Mouse (Mus musculus) neural tube, embryonic 13.5 days (tissue): Measurements from ENCODE around the gene Gcnt2. TPM values are rescaled to one million over a fixed set of nuclear protein-coding genes. Genes with fewer than 3 reads are reported as not detected.

ENCODE experiments used
- ATAC-seq: fragments of 200-750 bp; cut with Nextera tagmentation; 2 replicates; pipeline ENCODE4 v1.8.0; 2017; ENCODE audit warnings: low read depth, mild to moderate bottlenecking, moderate TSS enrichment, moderate library complexity
- H3K27ac ChIP-seq: fragments of 300-500 bp; sonication (generic); replicated peaks from 2 replicates; pipeline ENCODE4 v1.5.1; 2015; ENCODE audit warnings: moderate library complexity, mild to moderate bottlenecking, inconsistent platforms
- H3K27me3 ChIP-seq: fragments of 300-500 bp; sonication (generic); 2 replicates; pipeline ENCODE4 v1.6.1; 2015; ENCODE audit warnings: mild to moderate bottlenecking, inconsistent platforms
- H3K36me3 ChIP-seq: fragments of 300-500 bp; sonication (generic); 2 replicates; pipeline ENCODE4 v1.6.1; 2015; ENCODE audit warnings: mild to moderate bottlenecking, inconsistent platforms
- H3K4me1 ChIP-seq: fragments of 300-500 bp; sonication (generic); replicated peaks from 2 replicates; pipeline ENCODE4 v1.6.1; 2015; ENCODE audit warnings: inconsistent platforms
- H3K4me2 ChIP-seq: fragments of 300-500 bp; sonication (generic); 2 replicates; pipeline ENCODE4 v1.6.1; 2015; ENCODE audit warnings: inconsistent platforms, mild to moderate bottlenecking, moderate library complexity
- H3K4me3 ChIP-seq: fragments of 300-500 bp; sonication (generic); 2 replicates; pipeline ENCODE4 v1.5.1; 2015; ENCODE audit warnings: mild to moderate bottlenecking, inconsistent platforms
- H3K9ac ChIP-seq: fragments of 300-500 bp; sonication (generic); 2 replicates; pipeline ENCODE4 v1.6.1; 2015; ENCODE audit warnings: moderate library complexity, mild to moderate bottlenecking, inconsistent platforms
- H3K9me3 ChIP-seq: fragments of 300-500 bp; sonication (generic); 2 replicates; pipeline ENCODE4 v1.6.1; 2016; ENCODE audit warnings: inconsistent platforms
- WGBS: fragments of 180-500 bp; shearing (Covaris S2); methylation state at CpG from one replicate; pipeline ENCODE4 v1.1.7; 2015; 5-methylcytosine and 5-hydroxymethylcytosine counted together
- polyA plus RNA-seq: library from polyadenylated mRNA; unstranded; fragments of >200 nt; fragmentation: Nextera tagmentation; extraction: Ambion mirVana; gene quantifications from 2 replicates; pipeline ENCODE4 v1.2.1, GENCODE M21; 2015

The Gcnt2 gene
- polyA plus RNA-seq, 1 experiment from 2014 or later: 3.9 TPM

DNA sequence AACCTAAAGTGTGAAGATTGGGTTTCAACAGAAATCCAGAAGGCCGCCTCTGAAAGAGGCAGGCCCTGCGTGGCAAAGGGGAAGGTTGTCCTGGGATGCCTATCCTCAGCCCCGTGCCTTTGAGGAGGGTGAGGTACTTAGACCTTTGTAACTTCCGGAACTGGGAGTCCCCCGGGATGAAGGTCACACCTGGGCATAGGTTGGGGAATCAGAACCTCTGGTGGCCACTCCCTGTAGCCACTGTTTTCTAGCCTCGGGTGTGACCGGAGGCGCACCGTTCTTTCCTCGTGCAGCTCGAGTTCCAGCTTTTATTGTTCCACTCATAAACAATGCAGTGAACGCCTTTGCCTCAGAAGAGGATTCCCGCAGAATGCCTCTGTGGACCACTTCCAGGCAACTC, 7.6 kb upstream of the Gcnt2 start:
- no peaks in the 10 kb centered on the region for H3K9me3 ChIP-seq
- H3K4me2 ChIP-seq: no peak overlapping the region
- no peak overlapping the region for H3K27ac ChIP-seq
- no peak for ATAC-seq
- no peak overlapping the region for H3K4me3 ChIP-seq
- no peak overlapping the region for H3K9ac ChIP-seq
- peaks cover 6% of the 10 kb centered on the region for H3K4me1 ChIP-seq
- peaks cover 11% of the 10 kb centered on the region; the same call in 1 of the 2 replicates for H3K27me3 ChIP-seq
- no peaks in the 10 kb centered on the region for H3K36me3 ChIP-seq
- WGBS: 62% methylated on average over 13 of the region's 13 CpGs

GRCm38 (mm10) chr13:40852791-40853190, 6.8 kb upstream of the Gcnt2 start:
- H3K27me3 ChIP-seq: peaks cover 11% of the 10 kb centered on the region; the same call in 1 of the 2 replicates
- peaks cover 6% of the 10 kb centered on the region for H3K4me1 ChIP-seq
- H3K36me3 ChIP-seq: no peaks in the 10 kb centered on the region
- no peaks in the 10 kb centered on the region for H3K9me3 ChIP-seq
- H3K27ac ChIP-seq: no peak overlapping the region
- WGBS: 94% methylated on average over 5 of the region's 5 CpGs
- no peak for ATAC-seq
- no peak overlapping the region for H3K4me2 ChIP-seq
- no peak overlapping the region for H3K9ac ChIP-seq
- H3K4me3 ChIP-seq: no peak overlapping the region

DNA sequence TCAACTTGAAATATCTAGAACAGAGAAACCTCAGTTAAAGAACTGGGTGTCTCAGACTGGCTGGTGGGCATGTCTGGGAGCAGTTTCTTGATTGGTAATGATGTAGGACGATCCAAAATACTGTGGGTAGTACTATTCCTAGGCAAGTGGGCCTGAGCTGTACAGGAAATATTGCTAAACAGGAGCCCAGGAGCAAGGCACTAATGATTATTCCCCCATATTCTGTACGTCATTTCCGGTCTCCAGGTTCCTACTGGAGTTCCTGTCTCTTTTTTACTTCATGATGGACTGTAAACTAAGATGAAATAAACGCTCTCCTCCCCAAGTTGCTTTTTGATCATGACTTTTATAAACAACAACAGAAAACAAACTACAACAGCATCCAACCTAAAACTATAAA, 5.7 kb upstream of the Gcnt2 start:
- no peak overlapping the region for H3K4me3 ChIP-seq
- H3K27ac ChIP-seq: no peak overlapping the region
- no peaks in the 10 kb centered on the region for H3K36me3 ChIP-seq
- ATAC-seq: no peak
- H3K27me3 ChIP-seq: peaks cover 11% of the 10 kb centered on the region; the same call in 1 of the 2 replicates
- H3K9me3 ChIP-seq: no peaks in the 10 kb centered on the region
- H3K9ac ChIP-seq: no peak overlapping the region
- WGBS: 85% methylated on average over 4 of the region's 4 CpGs
- peaks cover 6% of the 10 kb centered on the region for H3K4me1 ChIP-seq
- peak overlapping the region; percentile 56 for H3K4me2 ChIP-seq

- H3K27ac ChIP-seq: no peak overlapping the region
- H3K27me3 ChIP-seq: peaks cover 11% of the 10 kb centered on the region; the same call in 1 of the 2 replicates
- WGBS: 3% methylated on average over 13 of the region's 13 CpGs
- no peak for ATAC-seq
- H3K36me3 ChIP-seq: no peaks in the 10 kb centered on the region
- H3K4me3 ChIP-seq: peak overlapping the region; percentile 30
- peak overlapping the region; percentile 50; the same call in 1 of the 2 replicates for H3K9ac ChIP-seq
- no peaks in the 10 kb centered on the region for H3K9me3 ChIP-seq
- peak overlapping the region; percentile 56 for H3K4me2 ChIP-seq
- peaks cover 9% of the 10 kb centered on the region for H3K4me1 ChIP-seq
Observed at GRCm38 (mm10) chr13:40854451-40855058, 5.0 kb upstream of the Gcnt2 start.

DNA sequence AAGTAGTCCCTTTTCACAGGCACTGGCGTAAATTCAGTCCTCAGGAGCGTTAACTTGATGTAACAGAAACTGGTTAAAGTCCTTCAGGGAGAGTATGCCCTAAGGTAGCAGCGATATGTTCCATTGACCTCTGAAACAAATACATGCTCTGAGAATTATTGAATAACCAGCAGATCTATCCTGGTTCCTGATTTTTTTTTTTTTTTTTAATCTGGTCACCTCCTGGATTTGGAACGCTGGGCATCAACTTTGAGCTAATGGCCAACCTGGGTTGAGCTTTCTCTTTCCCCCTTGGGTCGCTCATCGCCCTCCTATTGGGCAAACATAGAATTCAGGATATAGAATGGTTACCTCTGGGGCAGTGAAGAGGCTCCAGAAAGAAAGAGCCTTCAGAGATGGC, 4.3 kb upstream of the Gcnt2 start:
- Histone ChIP-seq H3K4me2 (no peak overlapping the region), H3K4me1 (peaks cover 17% of the 10 kb centered on the region), H3K4me3 (no peak overlapping the region), H3K36me3 (no peaks in the 10 kb centered on the region), H3K27me3 (peaks cover 11% of the 10 kb centered on the region; the same call in 1 of the 2 replicates), H3K9ac (no peak overlapping the region), H3K27ac (no peak overlapping the region), H3K9me3 (no peaks in the 10 kb centered on the region)
- no peak for ATAC-seq
- 77% methylated on average over 6 of the region's 6 CpGs for WGBS

GRCm38 (mm10) chr13:40856786-40857185, 2.8 kb upstream of the Gcnt2 start:
- no peak overlapping the region for H3K27ac ChIP-seq
- no peak overlapping the region for H3K4me2 ChIP-seq
- WGBS: 90% methylated on average over 8 of the region's 8 CpGs
- ATAC-seq: no peak
- no peaks in the 10 kb centered on the region for H3K36me3 ChIP-seq
- H3K9me3 ChIP-seq: no peaks in the 10 kb centered on the region
- H3K27me3 ChIP-seq: peaks cover 11% of the 10 kb centered on the region; the same call in 1 of the 2 replicates
- H3K9ac ChIP-seq: no peak overlapping the region
- H3K4me3 ChIP-seq: no peak overlapping the region
- peaks cover 18% of the 10 kb centered on the region for H3K4me1 ChIP-seq

DNA sequence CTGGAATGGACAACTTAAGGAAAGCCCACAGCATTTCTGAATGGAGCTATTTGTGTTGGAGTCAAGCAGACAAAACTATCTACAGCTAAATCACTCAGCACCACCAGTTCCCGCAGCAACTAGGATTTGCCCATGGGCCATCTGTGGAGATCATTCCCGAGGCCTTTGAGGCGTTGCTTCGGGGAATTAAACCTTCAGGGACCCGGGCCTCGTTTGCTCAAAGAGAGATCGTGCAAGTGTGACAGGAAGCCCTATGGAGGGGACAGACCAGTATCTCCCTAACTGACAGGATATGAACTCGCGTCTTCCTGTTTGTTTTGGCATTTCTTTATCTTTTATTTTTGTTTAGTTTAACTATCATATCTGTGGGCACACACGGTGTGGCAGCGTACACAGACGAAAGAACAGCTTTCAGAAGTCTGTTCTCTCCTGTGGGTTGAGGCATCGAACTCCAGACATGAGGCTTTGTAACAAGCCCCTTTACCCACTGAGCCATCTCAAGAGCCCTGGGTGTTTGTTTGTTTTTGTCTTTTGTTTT, 2.2 kb upstream of the Gcnt2 start:
- Histone ChIP-seq H3K9me3 (no peaks in the 10 kb centered on the region), H3K27me3 (peaks cover 11% of the 10 kb centered on the region; the same call in 1 of the 2 replicates), H3K9ac (no peak overlapping the region), H3K4me1 (peaks cover 18% of the 10 kb centered on the region), H3K4me3 (no peak overlapping the region), H3K36me3 (no peaks in the 10 kb centered on the region), H3K27ac (no peak overlapping the region), H3K4me2 (no peak overlapping the region)
- 77% methylated on average over 13 of the region's 13 CpGs for WGBS
- no peak for ATAC-seq

DNA sequence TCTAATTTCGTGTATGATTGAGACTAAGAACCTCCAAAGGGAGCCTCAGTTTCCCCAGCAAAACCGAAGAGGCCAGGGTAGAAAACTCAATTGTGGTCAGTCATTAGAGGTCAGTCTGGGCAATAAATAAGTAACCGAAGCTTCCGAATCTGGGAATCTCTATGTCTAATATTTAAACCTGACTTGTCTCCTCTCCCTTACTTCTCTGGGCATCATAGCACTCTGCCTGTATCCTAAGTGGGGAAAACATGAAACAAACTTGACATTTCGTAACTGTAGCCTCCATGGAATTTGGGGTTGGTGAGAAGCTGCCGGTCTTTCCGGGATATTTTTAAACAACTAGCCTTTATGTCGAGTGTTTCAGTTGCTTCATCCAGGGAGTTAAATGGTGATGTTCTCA, 329 bp upstream of the Gcnt2 start:
- Histone ChIP-seq H3K4me1 (peaks cover 18% of the 10 kb centered on the region), H3K4me2 (peak overlapping the region; percentile 44), H3K9ac (no peak overlapping the region), H3K27ac (no peak overlapping the region), H3K9me3 (no peaks in the 10 kb centered on the region), H3K36me3 (no peaks in the 10 kb centered on the region), H3K27me3 (peaks cover 2% of the 10 kb centered on the region; the same call in 1 of the 2 replicates), H3K4me3 (no peak overlapping the region)
- no peak for ATAC-seq
- WGBS: 76% methylated on average over 8 of the region's 8 CpGs

DNA sequence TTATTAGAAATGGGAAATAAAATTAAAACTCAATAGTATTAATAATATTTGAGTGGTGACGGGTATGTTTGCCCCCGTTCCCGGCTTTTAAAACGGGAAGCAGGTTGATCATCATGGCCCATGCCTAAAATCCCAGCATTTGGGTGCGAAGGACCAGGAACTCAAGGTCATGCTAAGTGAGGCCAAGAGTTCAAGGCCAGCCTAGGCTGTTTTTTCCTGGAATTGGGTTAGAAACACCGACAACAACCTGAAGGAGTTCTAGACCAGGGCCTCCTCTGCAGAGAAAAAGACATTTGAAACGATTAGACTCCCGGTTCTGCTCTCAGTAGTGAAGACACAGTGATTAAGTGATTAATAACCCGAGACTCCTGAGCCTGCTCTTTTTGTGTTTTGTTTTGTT, 3.5 kb downstream of the Gcnt2 start:
- Histone ChIP-seq H3K4me2 (no peak overlapping the region), H3K9ac (no peak overlapping the region), H3K27me3 (no peaks in the 10 kb centered on the region), H3K4me1 (peaks cover 13% of the 10 kb centered on the region), H3K9me3 (no peaks in the 10 kb centered on the region), H3K4me3 (no peak overlapping the region), H3K27ac (no peak overlapping the region), H3K36me3 (no peaks in the 10 kb centered on the region)
- ATAC-seq: no peak
- WGBS: 87% methylated on average over 9 of the region's 9 CpGs

DNA sequence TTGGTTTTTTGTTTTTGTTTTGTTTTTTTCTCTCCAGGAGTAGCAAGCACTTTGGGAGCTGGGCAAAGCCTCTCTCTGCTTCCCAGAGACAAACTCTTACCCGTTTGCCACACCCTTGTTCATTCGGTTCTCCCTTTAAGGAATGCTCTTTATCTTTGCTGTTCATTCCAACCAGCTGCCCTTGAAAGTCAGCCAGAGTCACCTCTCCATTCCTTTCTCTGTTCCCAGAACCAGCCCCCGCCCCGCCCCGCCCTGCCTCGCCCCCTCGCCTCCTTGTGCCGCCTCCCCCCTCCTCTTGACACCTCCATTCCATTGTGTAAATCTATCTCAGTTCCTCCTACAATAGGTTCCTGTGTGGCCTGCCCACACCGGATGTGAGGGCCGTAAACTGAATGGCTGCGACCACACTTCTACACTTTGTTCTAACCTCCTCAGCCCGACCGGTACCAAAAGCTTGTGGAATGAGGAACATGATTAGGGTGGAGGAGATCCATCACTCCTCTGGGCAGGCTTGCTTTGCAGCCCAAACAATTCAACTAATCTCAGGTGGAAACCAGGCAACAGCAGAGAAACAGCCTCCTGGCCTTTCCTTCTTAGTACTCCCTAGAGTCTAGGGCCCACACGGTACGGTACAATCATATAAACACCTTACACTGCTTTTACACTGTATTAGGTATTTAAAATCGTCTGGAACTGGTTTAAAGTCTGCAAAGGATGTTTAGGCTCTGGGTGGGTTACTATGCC, 9.5 kb downstream of the Gcnt2 start:
- H3K27me3 ChIP-seq: no peaks in the 10 kb centered on the region; the same call in 1 of the 2 replicates
- no peak overlapping the region for H3K9ac ChIP-seq
- ATAC-seq: no peak
- no peak overlapping the region for H3K4me3 ChIP-seq
- no peak overlapping the region for H3K4me2 ChIP-seq
- H3K27ac ChIP-seq: no peak overlapping the region
- H3K9me3 ChIP-seq: no peaks in the 10 kb centered on the region
- 10% methylated on average over 16 of the region's 16 CpGs for WGBS
- H3K36me3 ChIP-seq: no peaks in the 10 kb centered on the region
- 0 out of 2 replicates have a peak, but pooled peaks cover 7% of the 10 kb centered on the region for H3K4me1 ChIP-seq

- H3K27me3 ChIP-seq: no peaks in the 10 kb centered on the region; the same call in 1 of the 2 replicates
- no peak for ATAC-seq
Observed at GRCm38 (mm10) chr13:40874021-40874420, 14.5 kb downstream of the Gcnt2 start.

GRCm38 (mm10) chr13:40875415-40875814, 15.9 kb downstream of the Gcnt2 start:
- WGBS: 76% methylated on average over 5 of the region's 5 CpGs
- Histone ChIP-seq H3K27ac (no peak overlapping the region), H3K4me3 (no peak overlapping the region), H3K36me3 (no peaks in the 10 kb centered on the region), H3K27me3 (no peaks in the 10 kb centered on the region; the same call in 1 of the 2 replicates), H3K9me3 (no peaks in the 10 kb centered on the region), H3K4me1 (no peaks in the 10 kb centered on the region), H3K9ac (no peak overlapping the region), H3K4me2 (no peak overlapping the region)
- ATAC-seq: no peak

More at GRCm38 (mm10) chr13:40874021-40874420, 14.5 kb downstream of the Gcnt2 start:
- Histone ChIP-seq H3K9me3 (no peaks in the 10 kb centered on the region), H3K9ac (no peak overlapping the region), H3K4me2 (no peak overlapping the region), H3K27ac (no peak overlapping the region), H3K36me3 (no peaks in the 10 kb centered on the region), H3K4me1 (0 out of 2 replicates have a peak, but pooled peaks cover 1% of the 10 kb centered on the region), H3K4me3 (no peak overlapping the region)
- WGBS: 92% methylated on average over 5 of the region's 5 CpGs
